Mouse (Mus musculus): ENCODE measurements at regions not wholly inside any gene's neighbourhood (a gene's known extent, or its start where the extent isn't known, plus 50 kb on each side); places are given as distances from the start of the nearest gene placed in this dataset.

DNA sequence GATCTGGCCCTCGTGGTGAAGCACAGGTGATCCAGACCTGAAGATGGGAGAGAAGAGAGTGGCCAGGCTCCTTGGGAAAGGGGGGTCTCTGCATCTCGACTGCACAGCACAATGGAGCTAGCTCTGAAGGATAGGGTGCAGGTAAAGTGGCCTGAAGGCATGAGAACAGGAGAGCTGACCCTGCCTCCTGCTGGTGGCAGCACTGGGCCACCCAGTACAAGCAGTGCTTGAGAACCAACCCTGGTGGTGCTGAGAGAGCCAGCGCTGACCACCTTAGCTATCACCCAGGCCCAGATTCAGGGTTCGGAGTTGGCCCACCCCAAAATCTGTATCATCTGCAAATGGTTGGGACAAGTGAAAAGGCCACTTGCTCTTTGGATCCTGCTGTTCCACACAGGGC lies 66.2 kb downstream of the A730009L09Rik start:
- no peak overlapping the region for H3K27ac ChIP-seq (replicated peaks)
- no peak for ATAC-seq (ENCODE audit: extremely low read depth, insufficient number of reproducible peaks, low FRiP score, low TSS enrichment)
- H3K9ac ChIP-seq: no peak overlapping the region
- H3K36me3 ChIP-seq: no peaks in the 10 kb centered on the region
- H3K27me3 ChIP-seq (replicated peaks): no peaks in the 10 kb centered on the region
- H3K4me2 ChIP-seq: no peak overlapping the region
- 62% methylated on average over 4 of the region's 4 CpGs for WGBS
- H3K4me3 ChIP-seq: no peak overlapping the region
- H3K9me3 ChIP-seq: no peaks in the 10 kb centered on the region
- no peaks in the 10 kb centered on the region for H3K4me1 ChIP-seq

DNA sequence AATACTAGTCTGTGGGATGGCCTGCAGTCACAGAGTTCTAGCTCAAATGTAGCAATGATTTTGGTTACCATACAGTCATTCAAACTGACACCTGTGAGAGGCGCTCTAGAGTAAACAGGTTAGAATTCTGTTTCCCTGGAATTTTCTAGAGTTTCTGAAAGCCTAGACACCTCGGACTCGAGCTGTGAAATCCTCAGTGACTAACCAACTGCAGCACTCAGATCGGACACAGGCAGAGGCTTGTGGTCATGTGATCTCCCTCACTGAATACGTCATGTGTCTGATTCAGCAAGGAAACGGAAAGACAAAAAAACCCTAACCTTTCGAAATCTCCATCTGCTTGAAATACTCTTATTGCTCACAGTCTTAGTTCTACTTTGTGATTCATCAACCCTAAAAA lies 68.4 kb downstream of the A730009L09Rik start:
- Histone ChIP-seq H3K4me3 (no peak overlapping the region), H3K36me3 (no peaks in the 10 kb centered on the region), H3K9ac (no peak overlapping the region), H3K9me3 (no peaks in the 10 kb centered on the region), H3K4me1 (no peaks in the 10 kb centered on the region), H3K27ac (replicated peaks) (no peak overlapping the region), H3K27me3 (replicated peaks) (no peaks in the 10 kb centered on the region), H3K4me2 (no peak overlapping the region)
- ATAC-seq (ENCODE audit: extremely low read depth, insufficient number of reproducible peaks, low FRiP score, low TSS enrichment): no peak
- 74% methylated on average over 7 of the region's 7 CpGs for WGBS

DNA sequence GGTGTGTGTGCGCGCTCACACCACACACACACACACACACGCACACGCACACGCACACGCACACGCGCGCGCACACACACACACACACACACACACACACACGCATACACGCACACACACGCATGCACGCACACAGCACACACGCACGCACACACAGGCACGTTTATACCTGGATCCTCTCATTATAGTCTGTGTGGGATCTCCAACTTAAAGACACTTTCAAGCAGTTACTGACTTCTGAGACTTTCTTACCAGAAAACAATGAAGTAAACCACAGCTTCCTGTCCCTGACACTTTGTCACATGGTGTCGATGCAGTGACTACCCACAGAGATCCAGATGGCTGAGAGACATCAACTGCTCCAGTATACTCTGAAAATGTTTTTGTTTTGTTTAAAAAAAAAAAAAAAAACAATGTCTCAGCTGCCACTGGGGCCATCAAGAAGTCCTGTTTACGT lies 68.9 kb downstream of the A730009L09Rik start:
- Histone ChIP-seq H3K4me1 (no peaks in the 10 kb centered on the region), H3K27ac (replicated peaks) (no peak overlapping the region), H3K9ac (no peak overlapping the region), H3K36me3 (no peaks in the 10 kb centered on the region), H3K4me3 (no peak overlapping the region), H3K4me2 (no peak overlapping the region), H3K9me3 (no peaks in the 10 kb centered on the region), H3K27me3 (replicated peaks) (no peaks in the 10 kb centered on the region)
- WGBS: 85% methylated on average over 19 of the region's 19 CpGs
- no peak for ATAC-seq (ENCODE audit: extremely low read depth, insufficient number of reproducible peaks, low FRiP score, low TSS enrichment)

DNA sequence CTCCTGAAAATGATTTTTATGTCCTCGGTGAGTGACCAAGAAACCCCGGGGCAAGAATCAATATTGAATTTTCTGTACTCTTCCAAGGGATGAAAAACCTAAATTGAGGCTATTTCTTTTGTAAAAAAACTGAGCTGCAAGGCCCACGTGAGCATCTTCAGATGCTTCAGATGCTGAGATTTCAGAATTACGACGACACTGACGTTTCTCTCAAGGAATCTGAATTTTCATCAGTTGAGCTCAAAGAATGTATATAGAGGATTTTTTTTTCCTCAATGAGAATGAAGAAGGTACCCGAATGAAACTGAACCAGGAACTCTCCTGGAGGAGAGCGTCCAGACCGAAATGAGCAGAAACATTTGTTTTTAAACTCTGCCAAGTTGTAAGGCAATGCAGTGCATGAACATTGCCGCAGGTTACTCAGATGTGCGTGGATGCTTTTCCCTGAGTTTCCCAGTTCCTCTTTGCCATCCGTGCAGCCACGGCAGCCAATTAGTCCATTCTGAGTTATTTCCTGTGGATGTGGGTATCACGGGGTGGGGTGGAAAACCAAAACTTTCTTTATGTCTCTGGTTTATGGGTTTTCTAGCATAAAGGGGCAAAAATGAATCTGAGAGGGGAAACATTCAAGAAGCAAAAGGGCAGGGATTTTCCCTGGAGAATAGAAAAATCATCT lies 69.9 kb downstream of the A730009L09Rik start:
- Histone ChIP-seq H3K36me3 (no peaks in the 10 kb centered on the region), H3K4me2 (no peak overlapping the region), H3K9me3 (no peaks in the 10 kb centered on the region), H3K9ac (no peak overlapping the region), H3K27ac (replicated peaks) (no peak overlapping the region), H3K4me3 (no peak overlapping the region), H3K27me3 (replicated peaks) (no peaks in the 10 kb centered on the region), H3K4me1 (no peaks in the 10 kb centered on the region)
- WGBS: 74% methylated on average over 14 of the region's 14 CpGs
- ATAC-seq (ENCODE audit: extremely low read depth, insufficient number of reproducible peaks, low FRiP score, low TSS enrichment): no peak

DNA sequence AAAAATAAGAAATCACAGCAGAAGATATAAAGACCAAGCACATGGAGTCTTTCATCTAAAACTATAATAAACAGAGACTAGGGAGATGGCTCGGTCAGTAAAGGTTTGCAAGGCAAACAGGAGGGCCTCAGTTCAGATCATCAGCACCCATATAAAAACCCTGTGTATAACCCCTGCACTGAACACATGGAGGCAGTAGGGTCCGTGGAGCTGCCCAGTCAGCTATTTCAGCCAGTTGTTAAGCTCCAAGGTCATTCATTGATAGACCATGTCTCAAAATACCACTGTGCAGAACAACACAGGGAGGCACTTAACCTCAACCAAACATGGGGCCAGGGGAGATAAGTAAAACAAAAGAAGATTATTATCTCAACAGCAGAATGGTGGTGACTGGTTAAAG lies 78.1 kb downstream of the A730009L09Rik start:
- H3K27ac ChIP-seq (replicated peaks): no peak overlapping the region
- no peaks in the 10 kb centered on the region for H3K9me3 ChIP-seq
- no peaks in the 10 kb centered on the region for H3K4me1 ChIP-seq
- H3K36me3 ChIP-seq: no peaks in the 10 kb centered on the region
- no peak overlapping the region for H3K4me2 ChIP-seq
- H3K9ac ChIP-seq: no peak overlapping the region
- 59% methylated on average over 2 of the region's 2 CpGs for WGBS
- no peaks in the 10 kb centered on the region for H3K27me3 ChIP-seq (replicated peaks)
- ATAC-seq (ENCODE audit: extremely low read depth, insufficient number of reproducible peaks, low FRiP score, low TSS enrichment): no peak
- H3K4me3 ChIP-seq: no peak overlapping the region

DNA sequence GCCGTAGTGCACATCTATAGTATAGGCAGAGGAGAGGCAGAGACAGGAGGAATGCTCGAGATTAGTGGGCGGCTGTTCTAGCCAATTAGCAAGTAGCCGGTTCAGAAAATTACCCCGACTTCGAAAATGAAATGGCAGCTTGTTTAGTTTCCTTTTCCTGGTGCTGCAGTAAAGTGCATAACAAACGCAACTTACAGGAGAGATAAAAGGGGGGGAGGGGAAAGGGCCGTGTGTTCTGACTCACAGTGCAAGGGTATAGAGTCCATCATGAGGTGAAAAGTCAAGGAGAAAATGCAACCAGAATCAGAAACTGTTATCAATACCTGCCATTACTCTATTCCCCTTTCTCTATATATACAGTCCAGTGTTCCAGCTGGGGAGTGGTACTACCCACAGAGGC lies 88.0 kb downstream of the A730009L09Rik start:
- H3K4me2 ChIP-seq: no peak overlapping the region
- no peaks in the 10 kb centered on the region for H3K4me1 ChIP-seq
- H3K27me3 ChIP-seq (replicated peaks): no peaks in the 10 kb centered on the region
- no peaks in the 10 kb centered on the region for H3K36me3 ChIP-seq
- H3K9me3 ChIP-seq: no peaks in the 10 kb centered on the region
- no peak overlapping the region for H3K27ac ChIP-seq (replicated peaks)
- ATAC-seq (ENCODE audit: extremely low read depth, insufficient number of reproducible peaks, low FRiP score, low TSS enrichment): no peak
- no peak overlapping the region for H3K9ac ChIP-seq
- WGBS: 73% methylated on average over 8 of the region's 8 CpGs
- no peak overlapping the region for H3K4me3 ChIP-seq

DNA sequence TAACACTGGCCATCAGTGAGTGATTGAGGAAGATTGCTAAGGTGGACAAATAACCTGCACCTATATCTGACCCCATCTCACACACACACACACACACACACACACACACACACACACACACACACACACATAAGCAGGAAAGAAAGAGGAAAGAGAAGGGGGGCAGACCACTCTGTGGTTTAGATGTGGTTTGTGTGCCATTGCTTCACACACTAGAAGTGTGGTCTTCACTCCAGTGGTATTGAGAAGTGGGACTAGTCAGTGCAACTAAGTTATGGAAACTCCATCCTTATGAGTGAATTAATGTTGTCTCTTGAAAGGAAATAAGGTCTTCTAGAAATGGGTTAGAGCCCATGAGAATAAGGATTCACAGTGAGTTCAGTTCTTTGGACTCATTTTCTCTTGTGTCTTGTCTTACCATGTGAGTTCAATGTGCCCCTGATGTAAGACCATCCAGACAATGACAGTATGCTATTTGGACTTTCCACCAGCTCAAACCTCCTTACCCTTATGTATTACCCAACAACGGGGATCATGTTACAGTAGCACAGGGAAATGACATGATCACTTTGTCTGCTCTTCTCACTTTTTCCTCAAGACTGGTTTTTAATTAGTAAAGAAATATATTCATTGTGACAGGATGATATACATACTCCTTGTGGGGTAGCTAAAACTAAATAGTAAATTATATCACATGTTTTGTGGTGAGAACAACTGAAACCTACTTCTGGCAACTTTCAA lies 88.7 kb downstream of the A730009L09Rik start:
- no peaks in the 10 kb centered on the region for H3K36me3 ChIP-seq
- H3K9ac ChIP-seq: no peak overlapping the region
- no peak overlapping the region for H3K4me2 ChIP-seq
- no peaks in the 10 kb centered on the region for H3K4me1 ChIP-seq
- H3K27ac ChIP-seq (replicated peaks): no peak overlapping the region
- 90% methylated on average over 1 of the region's 1 CpGs for WGBS
- no peak for ATAC-seq (ENCODE audit: extremely low read depth, insufficient number of reproducible peaks, low FRiP score, low TSS enrichment)
- H3K4me3 ChIP-seq: no peak overlapping the region
- H3K9me3 ChIP-seq: no peaks in the 10 kb centered on the region
- no peaks in the 10 kb centered on the region for H3K27me3 ChIP-seq (replicated peaks)

DNA sequence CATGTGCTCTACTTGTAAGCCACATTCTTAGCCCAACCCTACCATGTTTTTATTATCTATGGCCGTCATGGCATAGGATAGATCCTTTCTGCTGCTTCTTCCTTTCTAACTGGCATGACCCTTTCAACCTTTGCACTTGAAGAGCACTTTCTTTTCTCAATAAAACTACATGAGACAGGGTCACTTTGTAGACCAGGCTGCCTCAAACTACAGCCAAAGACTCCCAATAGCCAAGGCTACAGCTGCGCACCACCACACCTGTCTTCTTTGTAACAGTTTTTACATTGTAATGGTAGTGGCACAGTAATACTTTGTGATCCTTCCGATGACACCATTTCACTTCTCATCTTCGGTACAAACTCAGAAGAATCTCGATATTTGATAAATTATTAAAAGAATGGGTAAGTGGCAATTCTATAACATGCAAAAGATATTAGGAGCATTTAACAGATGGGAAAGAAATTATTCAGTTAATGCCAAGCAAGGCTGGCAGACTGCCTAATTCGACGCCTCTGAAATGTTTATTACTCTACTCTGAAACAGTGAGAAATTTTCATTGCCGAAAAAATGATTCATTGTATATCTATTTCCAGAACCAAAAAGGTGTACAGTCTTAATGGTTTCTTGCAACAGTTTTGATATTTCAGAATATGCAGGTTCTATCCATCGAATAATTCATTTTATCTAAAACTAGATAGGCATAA lies 89.5 kb downstream of the A730009L09Rik start:
- no peak for ATAC-seq (ENCODE audit: extremely low read depth, insufficient number of reproducible peaks, low FRiP score, low TSS enrichment)
- 78% methylated on average over 9 of the region's 9 CpGs for WGBS
- no peak overlapping the region for H3K4me2 ChIP-seq
- no peak overlapping the region for H3K4me3 ChIP-seq
- H3K9me3 ChIP-seq: no peaks in the 10 kb centered on the region
- H3K27ac ChIP-seq (replicated peaks): no peak overlapping the region
- no peaks in the 10 kb centered on the region for H3K27me3 ChIP-seq (replicated peaks)
- no peaks in the 10 kb centered on the region for H3K4me1 ChIP-seq
- H3K36me3 ChIP-seq: no peaks in the 10 kb centered on the region
- H3K9ac ChIP-seq: no peak overlapping the region

DNA sequence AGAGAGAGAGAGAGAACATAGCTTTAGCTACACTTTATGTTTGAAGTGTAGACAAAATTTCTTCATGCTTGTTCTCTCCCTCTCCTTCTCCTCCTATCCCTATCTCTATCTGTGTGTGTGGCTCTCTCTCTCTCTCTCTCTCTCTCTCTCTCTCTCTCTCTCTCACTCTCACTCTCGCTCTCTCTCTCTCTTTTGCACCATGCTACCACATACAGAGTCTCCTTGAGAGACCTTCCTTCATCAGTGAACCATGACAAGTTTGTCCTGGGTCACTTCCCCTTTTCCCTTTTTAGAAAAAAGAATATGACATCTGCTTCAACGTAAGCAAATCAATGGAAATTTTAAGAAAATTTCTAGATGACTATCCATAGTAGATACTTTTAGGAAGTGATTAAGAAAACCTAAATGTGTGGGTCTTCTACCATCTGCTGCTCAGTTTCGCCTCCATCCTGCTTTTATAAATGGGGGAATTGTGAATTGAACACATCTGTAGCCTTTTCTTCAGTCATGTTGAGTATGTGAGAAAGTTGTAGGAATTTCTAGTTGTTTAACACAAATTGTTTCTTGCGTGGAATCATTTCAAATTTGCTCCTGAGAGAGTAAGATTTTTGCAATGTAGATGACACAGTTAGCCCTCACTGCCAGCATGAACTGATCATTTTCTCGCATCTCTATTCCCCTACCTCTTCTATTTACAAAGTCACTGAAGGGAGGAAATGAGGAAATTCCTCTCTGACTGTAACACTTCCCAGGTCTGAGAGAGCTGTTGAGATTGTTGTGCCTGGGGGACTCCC lies 91.3 kb downstream of the A730009L09Rik start:
- 66% methylated on average over 5 of the region's 5 CpGs for WGBS
- H3K27me3 ChIP-seq (replicated peaks): no peaks in the 10 kb centered on the region
- no peak overlapping the region for H3K4me3 ChIP-seq
- H3K4me2 ChIP-seq: no peak overlapping the region
- H3K27ac ChIP-seq (replicated peaks): no peak overlapping the region
- no peaks in the 10 kb centered on the region for H3K36me3 ChIP-seq
- H3K4me1 ChIP-seq: no peaks in the 10 kb centered on the region
- no peak for ATAC-seq (ENCODE audit: extremely low read depth, insufficient number of reproducible peaks, low FRiP score, low TSS enrichment)
- H3K9me3 ChIP-seq: no peaks in the 10 kb centered on the region
- no peak overlapping the region for H3K9ac ChIP-seq

DNA sequence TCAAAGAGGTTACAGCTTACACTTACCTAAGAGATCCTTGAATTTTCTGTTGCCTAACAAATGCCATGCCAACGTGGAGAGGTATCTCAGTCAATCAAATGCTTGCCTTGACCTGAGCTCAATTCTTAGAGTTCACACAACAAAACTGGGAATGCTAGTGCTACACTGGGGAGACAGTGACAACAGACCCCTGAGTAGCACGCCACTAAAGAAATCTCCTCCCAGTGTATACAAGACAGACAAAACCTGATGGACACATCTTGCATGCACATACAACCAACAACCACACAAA lies 91.8 kb downstream of the A730009L09Rik start:
- WGBS: 50% methylated on average over 2 of the region's 2 CpGs
- no peak overlapping the region for H3K9ac ChIP-seq
- no peak overlapping the region for H3K4me2 ChIP-seq
- no peaks in the 10 kb centered on the region for H3K27me3 ChIP-seq (replicated peaks)
- no peak for ATAC-seq (ENCODE audit: extremely low read depth, insufficient number of reproducible peaks, low FRiP score, low TSS enrichment)
- no peaks in the 10 kb centered on the region for H3K36me3 ChIP-seq
- H3K9me3 ChIP-seq: no peaks in the 10 kb centered on the region
- no peaks in the 10 kb centered on the region for H3K4me1 ChIP-seq
- H3K27ac ChIP-seq (replicated peaks): no peak overlapping the region
- H3K4me3 ChIP-seq: no peak overlapping the region

DNA sequence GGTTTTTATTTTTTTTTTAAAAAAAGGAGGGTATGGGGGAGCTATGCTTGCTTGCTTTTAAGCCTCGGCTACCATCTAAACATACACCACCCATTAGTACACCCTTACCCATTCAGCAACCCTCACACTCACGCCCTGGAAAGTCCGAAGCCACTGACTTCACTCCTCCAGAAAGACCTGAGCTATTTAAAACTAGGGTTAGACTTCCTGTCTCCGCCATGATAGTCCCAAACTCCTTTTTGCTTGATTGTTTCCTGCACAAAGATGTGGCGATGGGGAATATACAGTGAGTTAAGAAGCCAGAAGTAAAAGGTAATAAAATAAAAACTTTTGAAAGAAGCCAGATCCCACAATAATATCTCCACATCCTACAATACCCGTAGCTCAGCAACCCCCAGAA lies 92.6 kb downstream of the A730009L09Rik start:
- no peak overlapping the region for H3K9ac ChIP-seq
- WGBS: 69% methylated on average over 6 of the region's 6 CpGs
- no peaks in the 10 kb centered on the region for H3K27me3 ChIP-seq (replicated peaks)
- no peak overlapping the region for H3K4me2 ChIP-seq
- H3K4me3 ChIP-seq: no peak overlapping the region
- H3K36me3 ChIP-seq: no peaks in the 10 kb centered on the region
- no peaks in the 10 kb centered on the region for H3K9me3 ChIP-seq
- no peak overlapping the region for H3K27ac ChIP-seq (replicated peaks)
- no peak for ATAC-seq (ENCODE audit: extremely low read depth, insufficient number of reproducible peaks, low FRiP score, low TSS enrichment)
- H3K4me1 ChIP-seq: no peaks in the 10 kb centered on the region

All from heart, embryonic 13.5 days (tissue).